Mouse (Mus musculus) heart, postnatal 0 days (tissue): ENCODE data around the gene Mapkapk2.

ENCODE experiments used
- CTCF ChIP-seq: IDR thresholded peaks from 2 replicates; pipeline ENCODE4 v1.5.1; 2016; ENCODE audit warnings: antibody characterized with exemption, control low read depth, low read depth
- EP300 ChIP-seq: IDR thresholded peaks from 2 replicates; pipeline ENCODE4 v1.6.1; 2016; ENCODE audit warnings: antibody characterized with exemption, low read depth

- TF ChIP-seq EP300 (no peak), CTCF (no peak)
These were observed 7.4 kb downstream of the Mapkapk2 start for GRCm38 (mm10) chr1:131090261-131090660.
